Mouse (Mus musculus) heart, embryonic 10.5 days (tissue): ENCODE measurements around the gene Gm28035. TPM values are rescaled to one million over a fixed set of nuclear protein-coding genes. Genes with fewer than 3 reads are reported as not detected.

Experiments
- DNase-seq: peaks from one replicate; pipeline ENCODE4 v3.0.0-alpha.2; 2017; ENCODE audit warnings: low spot score
- H3K27ac ChIP-seq: fragments of 300-500 bp; sonication (generic); 2 replicates; pipeline ENCODE4 v1.5.1; 2016; ENCODE audit warnings: mild to moderate bottlenecking
- H3K27me3 ChIP-seq: fragments of 300-500 bp; sonication (generic); 2 replicates; pipeline ENCODE4 v1.6.1; 2016; ENCODE audit warnings: mild to moderate bottlenecking; ENCODE audit not compliant: poor library complexity, insufficient read depth, severe bottlenecking
- H3K36me3 ChIP-seq: fragments of 300-500 bp; sonication (generic); 2 replicates; pipeline ENCODE4 v1.6.1; 2016; ENCODE audit warnings: mild to moderate bottlenecking, moderate library complexity
- H3K4me1 ChIP-seq: fragments of 300-500 bp; sonication (generic); 2 replicates; pipeline ENCODE4 v1.6.1; 2016; ENCODE audit warnings: mild to moderate bottlenecking
- H3K4me3 ChIP-seq: fragments of 300-500 bp; sonication (generic); 2 replicates; pipeline ENCODE4 v1.5.1; 2016; ENCODE audit warnings: mild to moderate bottlenecking, moderate library complexity
- H3K9me3 ChIP-seq: fragments of 300-500 bp; sonication (generic); 2 replicates; pipeline ENCODE4 v1.6.1; 2016; ENCODE audit warnings: mild to moderate bottlenecking, moderate library complexity
- whole genome bisulfite sequencing: fragments of 180-500 bp; shearing (Covaris S2); methylation state at CpG from one replicate; pipeline ENCODE4 v1.1.7; 2016; 5-methylcytosine and 5-hydroxymethylcytosine counted together
- polyA plus RNA-seq: library from polyadenylated mRNA; unstranded; fragments of >200 nt; fragmentation: Nextera tagmentation; extraction: Ambion mirVana; gene quantifications from 2 replicates; pipeline ENCODE4 v1.2.1, GENCODE M21; 2016

The Gm28035 gene
- polyA plus RNA-seq, result 0.14 and 0.19 TPM in 2 replicates

DNA sequence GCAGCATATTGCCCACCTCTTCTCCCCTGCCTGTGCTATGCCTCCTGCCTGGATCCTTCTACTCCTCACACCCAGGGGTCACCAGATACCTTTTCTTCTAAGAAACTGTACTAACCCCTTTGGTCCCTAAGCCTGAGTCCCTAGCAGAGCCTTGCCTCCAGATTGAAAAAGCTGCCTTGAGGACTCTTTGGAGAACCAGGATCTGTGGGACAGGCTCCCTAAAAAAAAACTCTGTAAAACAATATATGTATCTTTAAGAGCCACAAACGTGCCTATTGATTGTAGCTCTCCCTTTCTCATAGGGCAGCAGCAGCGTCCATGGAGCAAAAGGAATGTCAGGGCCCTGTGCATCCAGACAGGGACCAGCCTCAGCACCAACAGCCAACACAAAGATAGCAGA lies at the start of gene Gm28035:
Gene Gm28035 (plus strand): TSS at position 301 of the 400 bp plus-strand sequence.
- no peak for DNase-seq
- Histone ChIP-seq H3K27me3 (no peaks in the 10 kb centered on the region), H3K36me3 (peaks cover 53% of the 10 kb centered on the region), H3K4me3 (peak within 1 kb of the TSS; percentile 77), H3K27ac (peak within 1 kb of the TSS; percentile 94; the same call in 1 of the 2 replicates), H3K4me1 (peaks cover 51% of the 10 kb centered on the region), H3K9me3 (no peaks in the 10 kb centered on the region)
- 82% methylated on average over 2 of the region's 2 CpGs for WGBS

DNA sequence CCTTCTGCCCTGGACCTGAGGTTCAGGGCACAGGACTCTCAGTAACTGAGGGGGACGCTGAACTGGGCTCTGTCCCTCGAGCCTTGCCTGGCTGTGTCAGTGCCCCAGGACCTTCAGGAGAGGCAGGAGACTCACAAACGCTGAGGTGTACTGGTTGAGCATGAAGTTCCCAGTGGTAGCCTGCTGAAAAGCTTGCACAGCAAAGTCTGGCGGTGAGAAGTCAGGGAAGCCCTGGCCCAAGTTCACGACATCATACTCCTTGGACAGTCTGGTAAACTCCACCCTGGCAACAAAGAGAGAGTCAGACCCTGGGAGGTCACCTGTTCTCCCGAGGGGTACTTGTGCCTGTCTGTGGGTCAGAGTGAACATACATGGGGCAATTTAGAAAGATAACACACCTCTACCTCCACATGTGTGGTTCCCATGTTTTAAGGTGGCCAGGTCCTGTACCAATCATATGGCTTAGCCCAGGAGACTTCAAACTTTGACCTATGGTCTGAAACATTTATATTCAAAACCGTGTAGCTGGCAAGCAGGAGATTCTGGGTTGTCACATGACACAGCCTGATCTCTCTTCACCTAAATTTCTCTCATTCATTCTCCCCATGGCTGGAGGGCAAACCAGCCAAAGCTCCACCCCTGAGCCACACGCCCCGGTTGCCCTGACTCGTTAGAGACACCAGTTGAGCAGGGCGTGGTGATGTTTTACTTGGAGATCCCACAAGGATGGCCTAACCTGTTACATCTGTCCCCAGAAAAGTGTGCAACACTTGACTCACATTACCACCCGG lies 48.4 kb upstream of the Gm28035 start:
- H3K36me3 ChIP-seq, result peaks cover 28% of the 10 kb centered on the region
- H3K9me3 ChIP-seq, result no peaks in the 10 kb centered on the region
- H3K27ac ChIP-seq, result no peak overlapping the region
- no peaks in the 10 kb centered on the region for H3K27me3 ChIP-seq
- 88% methylated on average over 12 of the region's 12 CpGs for WGBS
- H3K4me1 ChIP-seq, result peaks cover 4% of the 10 kb centered on the region; the same call in 1 of the 2 replicates
- no peak for DNase-seq
- no peak overlapping the region for H3K4me3 ChIP-seq

DNA sequence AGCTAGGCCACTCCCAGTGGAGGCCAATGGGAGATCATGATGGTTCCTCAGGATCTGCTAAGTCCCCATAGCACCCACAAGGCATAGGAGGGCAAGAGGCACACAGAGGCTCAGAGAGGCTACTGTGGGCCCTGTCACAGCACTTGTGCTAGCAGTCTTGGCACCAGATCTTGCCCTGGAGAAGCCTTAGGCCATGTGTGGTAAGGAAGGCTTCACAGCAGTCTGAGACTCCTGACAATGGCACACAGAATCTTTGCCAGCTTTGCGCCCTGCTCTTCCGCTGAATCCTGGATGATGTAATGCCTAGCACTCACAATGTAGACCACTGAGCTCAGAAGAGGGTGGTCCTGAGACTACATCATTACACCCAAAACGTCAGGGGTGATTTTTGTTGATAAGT lies 45.7 kb upstream of the Gm28035 start:
- no peak for DNase-seq
- H3K36me3 ChIP-seq, result peaks cover 22% of the 10 kb centered on the region
- peaks cover 7% of the 10 kb centered on the region for H3K4me1 ChIP-seq
- H3K27me3 ChIP-seq, result no peaks in the 10 kb centered on the region
- no peaks in the 10 kb centered on the region for H3K9me3 ChIP-seq
- H3K4me3 ChIP-seq, result no peak overlapping the region
- 74% methylated on average over 3 of the region's 3 CpGs for WGBS
- no peak overlapping the region for H3K27ac ChIP-seq

DNA sequence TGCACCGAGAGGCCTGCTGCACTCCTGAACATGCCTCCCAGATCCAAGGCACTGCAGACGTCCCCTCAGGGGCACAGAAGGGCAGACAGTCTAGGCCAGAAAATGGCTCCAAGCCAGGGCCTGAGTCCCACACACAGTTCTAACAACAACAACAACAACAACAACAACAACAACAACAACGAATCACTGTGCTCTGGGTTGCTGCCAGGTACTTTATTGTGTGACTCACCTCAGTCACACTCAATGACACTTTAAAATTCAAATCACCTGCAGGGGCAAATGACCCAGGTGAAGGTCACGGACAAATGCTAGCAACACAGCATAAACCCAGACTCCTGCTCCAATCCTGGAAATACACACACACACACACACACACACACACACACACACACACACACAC lies 42.3 kb upstream of the Gm28035 start:
- WGBS, result 65% methylated on average over 4 of the region's 4 CpGs
- Histone ChIP-seq H3K36me3 (no peaks in the 10 kb centered on the region), H3K4me3 (no peak overlapping the region), H3K27ac (no peak overlapping the region), H3K9me3 (no peaks in the 10 kb centered on the region), H3K27me3 (no peaks in the 10 kb centered on the region), H3K4me1 (peaks cover 20% of the 10 kb centered on the region)
- DNase-seq, result no peak

DNA sequence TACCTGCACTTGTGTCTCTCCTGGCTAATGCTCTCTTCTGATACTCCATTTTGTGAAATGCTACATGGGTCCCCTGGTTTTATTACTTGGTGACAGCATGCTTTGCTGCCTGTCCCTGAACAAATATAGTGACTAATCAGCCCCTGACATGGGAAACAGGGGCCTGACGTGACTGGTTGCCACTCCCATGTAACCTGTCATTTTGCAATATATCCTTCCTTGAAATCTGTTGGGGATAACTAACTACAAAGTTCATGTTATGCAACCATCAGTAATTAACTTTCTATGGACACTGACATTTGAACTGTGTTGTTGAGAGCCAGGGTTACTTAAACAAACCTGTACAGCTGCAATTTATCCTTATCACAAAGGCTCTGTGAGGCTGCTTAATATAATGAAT lies 40.4 kb upstream of the Gm28035 start:
- Histone ChIP-seq H3K4me1 (peaks cover 26% of the 10 kb centered on the region), H3K27ac (no peak overlapping the region), H3K9me3 (no peaks in the 10 kb centered on the region), H3K27me3 (no peaks in the 10 kb centered on the region), H3K36me3 (no peaks in the 10 kb centered on the region), H3K4me3 (0 out of 2 replicates have a peak overlapping the region, but pooled peaks have one; percentile 15)
- WGBS, result 70% methylated on average over 1 of the region's 1 CpGs
- no peak for DNase-seq

DNA sequence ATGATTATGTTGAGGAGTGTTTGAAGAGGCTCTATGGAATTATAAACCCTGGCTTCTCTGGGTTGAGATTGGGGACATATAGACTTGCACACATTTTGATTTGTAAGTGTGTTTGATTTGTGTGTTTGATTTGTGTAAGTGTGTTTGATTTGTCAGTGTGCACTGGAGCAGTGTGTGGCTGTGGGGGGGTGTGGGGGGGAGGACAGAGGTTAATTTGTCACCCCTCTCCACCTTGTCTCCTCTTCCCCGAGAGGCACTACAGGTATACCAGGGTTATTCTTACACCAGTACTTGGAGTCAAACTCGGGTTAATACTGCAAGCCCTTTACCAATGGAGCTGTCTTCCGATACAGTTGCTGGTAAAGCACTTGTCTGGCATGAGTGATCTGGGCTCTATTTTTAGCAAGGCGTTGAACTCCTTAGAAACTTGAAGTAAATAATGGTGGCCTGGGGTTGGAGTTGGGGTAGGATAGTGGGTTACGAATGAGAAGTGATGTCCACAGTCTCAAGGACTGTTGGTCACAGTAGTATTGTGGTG lies 39.9 kb upstream of the Gm28035 start:
- H3K4me3 ChIP-seq, result 0 out of 2 replicates have a peak overlapping the region, but pooled peaks have one; percentile 15
- 50% methylated on average over 5 of the region's 5 CpGs for WGBS

DNA sequence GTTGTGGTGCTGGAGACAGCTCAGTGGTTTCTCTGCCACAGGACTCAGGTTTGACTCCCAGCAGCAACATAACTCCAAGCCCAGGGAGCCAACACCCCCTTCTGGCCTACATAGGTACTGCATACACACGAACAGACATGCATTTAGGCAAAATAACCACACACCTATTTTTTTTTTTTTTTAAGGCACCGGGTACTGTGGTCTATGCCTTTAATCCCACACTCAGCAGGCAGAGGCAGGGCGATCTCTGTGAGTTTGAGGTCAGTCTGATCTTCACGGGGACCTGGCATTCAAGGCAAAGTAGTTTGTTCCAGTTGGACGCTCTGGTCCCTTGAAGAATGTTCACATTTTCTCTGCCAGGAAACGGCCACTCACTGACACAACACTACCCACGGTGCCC lies 36.9 kb upstream of the Gm28035 start:
- no peak overlapping the region for H3K4me3 ChIP-seq
- 74% methylated on average over 7 of the region's 7 CpGs for WGBS
- H3K27me3 ChIP-seq, result no peaks in the 10 kb centered on the region
- peaks cover 30% of the 10 kb centered on the region for H3K4me1 ChIP-seq
- no peaks in the 10 kb centered on the region for H3K9me3 ChIP-seq
- no peaks in the 10 kb centered on the region for H3K36me3 ChIP-seq
- no peak overlapping the region for H3K27ac ChIP-seq
- DNase-seq, result no peak

More for the DNA sequence above, 39.9 kb upstream of the Gm28035 start:
- H3K4me1 ChIP-seq, result peaks cover 26% of the 10 kb centered on the region
- no peak overlapping the region for H3K27ac ChIP-seq
- H3K27me3 ChIP-seq, result no peaks in the 10 kb centered on the region
- H3K9me3 ChIP-seq, result no peaks in the 10 kb centered on the region
- DNase-seq, result no peak
- no peaks in the 10 kb centered on the region for H3K36me3 ChIP-seq

DNA sequence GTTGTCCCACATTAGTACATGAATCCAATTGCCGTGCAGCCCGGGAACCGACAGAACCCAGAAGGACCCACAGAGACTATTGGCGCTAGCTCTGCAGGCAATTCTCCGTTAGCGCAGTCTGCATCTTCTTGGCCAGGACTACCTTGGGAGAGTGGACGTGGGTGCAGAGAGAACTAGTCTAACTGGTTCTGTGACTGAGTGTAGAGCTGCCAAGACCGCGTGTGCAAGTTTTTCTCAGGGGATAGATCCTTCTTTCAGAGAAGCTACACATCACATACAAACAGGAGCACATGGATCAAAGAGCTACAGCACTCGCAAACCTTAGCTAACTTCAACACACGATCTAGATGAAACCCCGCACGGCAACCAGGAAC lies 35.1 kb upstream of the Gm28035 start:
- no peaks in the 10 kb centered on the region for H3K27me3 ChIP-seq
- 1% methylated on average over 13 of the region's 13 CpGs for WGBS
- H3K9me3 ChIP-seq, result no peaks in the 10 kb centered on the region
- peaks cover 24% of the 10 kb centered on the region for H3K4me1 ChIP-seq
- H3K27ac ChIP-seq, result peak overlapping the region; percentile 87
- no peak for DNase-seq
- no peaks in the 10 kb centered on the region for H3K36me3 ChIP-seq
- peak overlapping the region; percentile 69 for H3K4me3 ChIP-seq

DNA sequence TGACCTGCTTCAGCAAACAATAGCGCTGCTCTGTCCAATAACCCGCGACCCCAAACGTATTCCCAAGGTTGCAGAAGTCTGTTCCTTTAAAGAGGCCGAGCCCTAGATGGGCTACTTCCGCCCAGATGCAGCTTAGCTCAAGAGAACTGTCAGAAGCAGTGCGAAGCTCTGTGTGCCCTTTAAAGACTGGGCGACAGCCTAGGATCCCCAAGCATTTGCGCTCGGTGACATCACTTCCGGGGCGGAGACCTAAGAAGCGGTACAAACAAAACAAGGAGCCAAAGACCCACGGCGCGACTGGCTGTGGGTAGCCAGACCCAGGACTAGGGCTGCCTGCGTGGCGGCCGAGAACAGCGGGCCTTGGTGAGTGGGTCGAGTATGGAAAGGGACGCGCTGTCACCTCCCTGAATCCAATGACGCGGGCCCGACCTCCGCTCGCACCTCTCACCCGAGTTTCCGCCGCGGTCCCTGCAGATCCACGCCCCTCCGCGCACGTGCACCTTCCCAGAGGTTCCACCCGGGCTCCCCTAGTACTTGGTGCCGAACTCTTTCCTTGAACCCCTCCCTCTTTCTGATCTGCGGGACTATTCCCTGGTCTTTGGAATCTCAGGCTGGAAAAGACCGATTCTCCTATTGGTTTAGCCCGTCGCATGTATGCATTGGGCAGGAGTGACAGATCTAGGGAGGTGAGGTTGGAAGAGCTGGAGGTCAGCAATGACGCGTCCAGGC lies 34.6 kb upstream of the Gm28035 start, which contains the start of gene Kyat1:
Gene Kyat1 (minus strand): TSS at position 219 of the 729 bp plus-strand sequence.
- peak; percentile 98 for DNase-seq
- Histone ChIP-seq H3K27ac (peak within 1 kb of the TSS; percentile 87), H3K4me3 (peak within 1 kb of the TSS; percentile 69), H3K36me3 (no peaks in the 10 kb centered on the region), H3K27me3 (no peaks in the 10 kb centered on the region), H3K4me1 (peaks cover 19% of the 10 kb centered on the region), H3K9me3 (no peaks in the 10 kb centered on the region)
- under 1% methylated on average over 44 of the region's 44 CpGs for WGBS

DNA sequence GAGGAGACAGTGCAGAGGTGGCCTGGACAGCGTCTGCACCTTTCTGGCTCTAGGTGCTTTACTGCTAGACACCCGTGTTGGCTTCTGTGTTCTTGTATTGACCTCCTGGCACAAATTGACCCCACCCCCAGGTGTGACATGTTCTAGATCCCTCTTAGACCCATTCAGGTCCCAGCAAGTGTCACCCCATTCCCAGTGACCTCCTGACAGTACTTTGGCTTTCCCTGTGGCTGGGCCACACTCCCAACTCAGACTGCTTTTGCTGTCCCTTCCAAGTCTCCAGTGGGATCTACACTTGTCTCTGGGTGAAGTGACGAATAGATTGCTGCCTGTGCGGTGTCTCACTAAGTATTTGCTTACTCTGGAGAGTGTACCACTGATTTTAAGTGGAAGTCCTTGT lies 33.0 kb upstream of the Gm28035 start:
- Histone ChIP-seq H3K4me3 (no peak overlapping the region), H3K4me1 (peaks cover 17% of the 10 kb centered on the region), H3K27ac (no peak overlapping the region; the same call in 1 of the 2 replicates), H3K27me3 (no peaks in the 10 kb centered on the region), H3K36me3 (no peaks in the 10 kb centered on the region), H3K9me3 (no peaks in the 10 kb centered on the region)
- 73% methylated on average over 4 of the region's 4 CpGs for WGBS
- no peak for DNase-seq

DNA sequence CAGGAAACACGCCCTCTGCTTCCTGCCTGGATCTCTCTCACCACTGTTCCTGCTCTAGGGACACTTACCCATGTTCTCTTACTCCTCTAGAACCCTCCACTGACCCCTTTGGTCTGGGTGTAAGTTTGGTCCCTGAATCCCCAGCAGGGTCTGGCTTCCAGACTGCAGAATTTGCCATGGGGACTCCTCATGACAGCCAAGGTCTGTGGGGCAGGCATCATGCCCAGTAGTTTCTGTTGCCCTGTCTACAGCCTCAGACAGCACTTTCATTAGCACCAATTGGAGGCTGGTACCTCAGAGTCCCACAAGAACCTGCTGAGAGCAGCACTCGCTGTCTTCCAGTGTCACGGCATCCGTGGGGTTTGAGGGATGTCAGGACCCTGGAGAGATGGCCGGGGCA lies 32.5 kb upstream of the Gm28035 start:
- H3K27me3 ChIP-seq, result no peaks in the 10 kb centered on the region
- no peak overlapping the region; the same call in 1 of the 2 replicates for H3K27ac ChIP-seq
- no peaks in the 10 kb centered on the region for H3K9me3 ChIP-seq
- peaks cover 17% of the 10 kb centered on the region for H3K4me1 ChIP-seq
- H3K36me3 ChIP-seq, result no peaks in the 10 kb centered on the region
- no peak for DNase-seq
- no peak overlapping the region for H3K4me3 ChIP-seq
- 56% methylated on average over 5 of the region's 5 CpGs for WGBS

DNA sequence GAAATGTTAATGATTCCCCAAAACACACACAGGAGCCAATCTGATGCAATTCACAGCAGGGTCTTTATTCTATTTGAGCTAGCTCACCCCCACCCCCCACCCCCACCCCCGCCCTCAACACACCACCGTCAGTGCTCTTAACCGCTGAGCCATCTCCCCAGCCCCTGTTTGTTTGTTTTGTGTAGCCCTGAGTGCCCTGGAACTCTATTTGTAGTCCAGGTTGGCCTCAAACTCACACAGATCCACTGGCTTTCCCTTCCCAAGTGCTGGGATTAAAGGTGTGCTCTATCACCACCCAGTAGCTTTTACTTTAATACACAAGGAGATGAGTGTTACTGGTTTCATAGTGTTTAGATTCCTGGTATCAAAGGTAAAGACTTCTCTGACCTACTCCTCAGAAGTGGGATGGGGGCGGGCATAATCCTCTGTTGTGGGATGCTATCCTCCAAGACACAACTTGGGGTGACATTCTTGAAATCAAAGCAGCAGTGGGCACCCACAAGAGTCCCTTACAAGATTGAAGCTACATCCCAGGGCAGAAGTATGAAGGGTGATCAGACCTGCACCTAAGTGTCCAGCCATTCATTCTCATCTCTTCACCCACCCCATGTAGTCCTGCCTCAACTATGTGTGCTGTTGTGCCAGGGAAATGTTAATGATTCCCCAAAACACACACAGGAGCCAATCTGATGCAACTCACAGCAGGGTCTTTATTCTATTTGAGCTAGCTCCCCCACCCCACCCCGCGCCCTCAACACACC lies 28.8 kb upstream of the Gm28035 start:
- 66% methylated on average over 6 of the region's 6 CpGs for WGBS
- Histone ChIP-seq H3K27me3 (no peaks in the 10 kb centered on the region), H3K27ac (no peak overlapping the region), H3K4me3 (no peak overlapping the region), H3K9me3 (no peaks in the 10 kb centered on the region), H3K36me3 (no peaks in the 10 kb centered on the region), H3K4me1 (peaks cover 5% of the 10 kb centered on the region)
- peak; percentile 69 for DNase-seq
